Mouse (Mus musculus) layer of hippocampus, adult 18-20 months (tissue): ENCODE measurements around the gene Fat1. TPM values are rescaled to one million over a fixed set of nuclear protein-coding genes. Genes with fewer than 3 reads are reported as not detected.
A peak's percentile ranks its signal among the peaks of the same experiment; 100 is the strongest.

Source experiments
- DNase-seq, 2 experiments: peaks; one replicate each; pipeline ENCODE4 v3.0.0; 2022; ENCODE audit warnings: low spot score in 2 of 2
- total RNA-seq, 2 experiments: library from RNA; stranded (reverse); gene quantifications; 2 replicates each; pipeline ENCODE4 v1.2.3; 2021

The Fat1 gene
- total RNA-seq, 2 experiments from 2014 or later: 19.5 to 23.1 TPM

GRCm38 (mm10) chr8:44961492-44961891 lies 26.2 kb downstream of the Fat1 start:
- no peak for DNase-seq

- no peak for DNase-seq
These were observed 27.5 kb downstream of the Fat1 start for GRCm38 (mm10) chr8:44962572-44963231.

- peak in 1 of 2 experiments; percentile 39 for DNase-seq
These were observed 32.3 kb downstream of the Fat1 start for GRCm38 (mm10) chr8:44967521-44968039.

DNA sequence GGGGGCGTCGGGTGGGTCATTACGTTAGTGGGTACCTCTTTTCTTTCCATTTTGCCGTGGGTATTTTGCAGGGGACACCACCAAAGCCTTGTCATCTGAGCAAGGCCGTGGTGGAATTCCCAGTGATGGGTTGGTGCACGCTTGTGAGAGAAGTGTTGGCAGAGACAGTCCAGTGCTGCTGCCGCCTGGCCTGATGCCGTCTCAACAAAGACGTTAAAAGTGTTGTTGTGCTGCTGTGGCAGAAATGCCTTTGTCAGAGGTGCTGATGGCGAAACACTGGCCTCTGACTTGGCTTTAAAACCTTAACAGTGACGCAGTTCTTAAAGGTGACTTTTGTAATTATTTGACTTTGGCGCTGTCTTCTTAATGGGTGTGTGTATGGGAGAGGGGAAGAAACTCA lies 34.8 kb downstream of the Fat1 start:
- no peak for DNase-seq

DNA sequence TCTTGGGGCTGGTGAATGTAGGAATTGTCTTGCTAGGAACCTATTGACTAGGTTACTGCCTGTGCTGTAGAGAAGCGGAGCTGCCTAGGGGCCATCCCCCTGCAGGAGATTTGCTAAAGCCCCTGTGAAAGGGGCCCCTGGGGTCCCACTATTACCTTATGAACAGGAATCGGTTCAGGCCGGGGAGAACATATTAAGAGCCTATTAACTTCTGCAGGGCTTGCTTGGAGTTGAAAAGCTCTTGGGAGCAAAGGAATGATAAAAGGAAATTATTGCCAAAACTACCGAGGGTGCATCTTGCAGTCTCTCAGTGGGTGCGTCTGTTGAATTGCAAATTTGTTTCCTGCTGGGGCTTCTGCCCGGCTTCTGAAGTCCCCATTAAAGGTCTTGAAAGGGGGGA lies 36.1 kb downstream of the Fat1 start:
- no peak for DNase-seq

DNA sequence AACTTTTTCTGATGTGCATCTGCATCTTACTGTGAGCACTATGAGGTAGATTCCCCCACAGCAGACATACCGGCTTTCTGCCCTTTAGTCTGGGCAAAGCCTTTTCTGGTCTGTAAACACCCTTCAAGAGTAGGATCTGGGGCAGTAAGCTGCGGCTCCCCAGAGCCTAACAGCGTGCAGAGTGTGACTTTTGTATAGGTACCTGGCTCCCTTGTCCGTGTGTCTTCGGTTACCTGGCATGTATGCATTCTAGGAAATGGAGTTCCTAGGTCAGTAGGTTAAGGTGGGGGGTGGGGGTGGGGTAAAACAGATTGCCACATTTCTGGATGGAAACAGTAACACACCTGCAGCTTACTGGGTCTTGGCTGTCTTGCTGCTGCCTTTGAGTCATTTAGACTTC lies 36.7 kb downstream of the Fat1 start:
- no peak for DNase-seq

DNA sequence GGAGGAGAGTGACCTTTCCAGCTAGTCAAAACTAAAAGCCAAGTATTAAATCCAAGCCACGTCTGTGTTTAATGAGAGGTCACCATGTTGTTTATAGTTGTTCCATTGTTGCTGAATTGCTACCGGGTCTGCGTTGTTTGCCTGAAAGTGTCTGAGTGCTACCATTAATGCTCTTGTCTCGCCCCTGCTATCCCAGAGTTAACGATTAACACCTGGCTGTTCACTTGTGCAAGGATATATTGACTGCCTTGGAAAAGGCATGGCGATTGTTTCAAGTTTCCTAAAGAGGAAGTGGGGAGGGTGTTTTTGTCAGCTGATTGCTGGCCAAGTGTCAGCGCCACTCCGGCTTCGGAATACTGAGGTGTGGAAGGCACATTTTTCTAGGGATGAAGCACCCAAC lies 39.9 kb downstream of the Fat1 start:
- DNase-seq: no peak

DNA sequence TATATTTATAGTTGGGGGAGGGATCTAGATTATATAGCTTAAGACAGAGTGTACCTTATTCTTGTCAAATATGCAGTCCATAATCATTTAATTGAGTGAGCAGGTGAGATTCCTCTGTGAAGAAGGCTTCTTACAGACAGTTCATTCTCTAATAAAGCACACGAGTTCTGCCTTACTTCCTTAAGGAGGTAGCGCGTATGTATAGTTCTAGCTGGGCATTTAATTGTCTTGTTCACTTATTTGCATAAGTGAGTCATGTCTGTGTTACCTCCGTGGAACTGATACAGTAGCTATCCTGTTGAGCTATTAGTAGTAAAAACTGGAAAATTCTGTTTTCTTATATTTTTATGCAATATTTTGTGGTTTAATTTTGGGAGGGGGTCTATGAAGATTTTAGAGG lies 40.4 kb downstream of the Fat1 start:
- DNase-seq: no peak

DNA sequence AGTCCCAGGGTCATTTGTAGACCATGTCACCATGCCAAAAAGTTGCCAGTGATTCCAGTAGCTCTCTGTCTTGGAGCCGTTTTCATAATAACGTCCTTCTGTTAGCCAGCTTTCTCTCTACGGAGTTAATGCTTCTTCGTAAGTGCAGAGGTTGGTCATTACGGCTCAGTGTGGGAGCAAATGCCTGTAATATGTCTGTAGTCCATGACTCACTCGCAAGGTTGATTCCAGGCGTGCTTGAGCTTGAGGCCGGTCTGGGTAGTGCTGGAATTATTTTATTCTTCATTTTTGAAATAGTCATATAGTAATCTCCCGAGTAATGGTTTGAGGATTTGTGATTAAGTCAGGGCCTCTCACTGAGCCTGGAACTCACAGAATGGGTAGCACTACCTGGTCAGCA lies 43.4 kb downstream of the Fat1 start:
- DNase-seq: no peak

DNA sequence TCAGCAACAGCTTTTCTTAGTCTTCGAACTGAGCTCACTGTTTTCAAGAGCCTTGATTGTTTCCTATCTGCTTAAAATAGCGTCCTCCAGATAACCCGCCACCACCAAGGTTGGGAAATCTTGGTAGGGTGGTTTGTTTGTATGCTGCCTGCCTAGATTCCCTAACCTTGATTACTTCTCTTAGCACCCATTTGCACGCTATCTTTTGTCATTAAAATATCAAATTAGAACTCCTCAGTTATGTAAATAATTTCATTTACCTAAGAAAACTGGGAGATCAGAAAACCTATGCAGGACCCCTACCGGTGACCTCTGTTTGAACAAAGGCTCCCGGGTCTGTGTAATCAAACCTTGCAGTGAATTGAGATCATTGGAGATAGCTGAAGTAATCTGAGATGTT lies 44.0 kb downstream of the Fat1 start:
- no peak for DNase-seq

DNA sequence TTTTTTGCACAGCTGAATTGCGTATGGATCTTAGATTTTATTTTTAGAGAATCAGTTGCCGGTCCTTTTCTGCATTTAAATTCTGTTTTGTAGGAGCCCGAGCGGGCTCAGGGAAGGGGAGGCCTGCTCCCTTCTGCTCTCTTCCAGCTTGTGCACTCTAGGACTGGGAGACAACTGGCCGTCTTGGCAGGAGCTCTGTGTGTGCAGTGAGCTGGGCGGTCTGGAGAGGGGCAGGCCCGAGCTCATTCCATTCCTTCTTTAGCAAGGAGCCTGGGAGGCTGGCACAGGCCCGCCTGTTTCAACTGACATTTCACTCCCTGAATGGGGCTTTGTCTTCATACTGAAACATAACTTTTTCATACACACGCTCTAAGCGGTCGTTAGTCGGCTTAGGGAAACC lies 44.8 kb downstream of the Fat1 start:
- peak in 1 of 2 experiments; percentile 53 for DNase-seq

GRCm38 (mm10) chr8:44985326-44986288 lies 50.4 kb downstream of the Fat1 start:
- peak in 1 of 2 experiments; percentile 71 for DNase-seq

- DNase-seq: no peak
These were observed 56.6 kb downstream of the Fat1 start for GRCm38 (mm10) chr8:44991700-44992487.

GRCm38 (mm10) chr8:44992664-44993063 lies 57.4 kb downstream of the Fat1 start:
- DNase-seq: no peak

- no peak for DNase-seq
These were observed 58.1 kb downstream of the Fat1 start for GRCm38 (mm10) chr8:44993376-44993775.

- DNase-seq: no peak
These were observed 61.2 kb downstream of the Fat1 start for GRCm38 (mm10) chr8:44996493-44996892.

DNA sequence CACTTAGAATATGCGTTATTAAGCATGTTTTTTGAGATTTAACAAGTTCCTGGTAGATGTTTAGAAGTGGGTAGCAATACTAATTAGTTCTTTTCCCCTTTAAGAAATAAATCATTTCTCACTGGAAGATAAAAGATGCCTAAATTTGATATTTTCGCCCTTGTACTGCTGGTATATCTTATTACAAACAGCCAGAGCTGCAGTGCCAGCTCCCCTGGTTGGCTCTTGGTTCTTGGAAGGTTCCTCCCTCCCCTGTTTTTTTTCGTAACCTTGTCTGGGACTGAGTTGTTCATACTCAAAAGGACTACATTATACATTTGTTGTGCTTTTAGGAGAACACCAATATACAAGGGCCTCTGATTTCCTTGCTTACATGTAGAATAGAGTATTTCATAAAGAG lies 62.1 kb downstream of the Fat1 start:
- DNase-seq: no peak

GRCm38 (mm10) chr8:44997829-44998228 lies 62.6 kb downstream of the Fat1 start:
- DNase-seq: no peak

DNA sequence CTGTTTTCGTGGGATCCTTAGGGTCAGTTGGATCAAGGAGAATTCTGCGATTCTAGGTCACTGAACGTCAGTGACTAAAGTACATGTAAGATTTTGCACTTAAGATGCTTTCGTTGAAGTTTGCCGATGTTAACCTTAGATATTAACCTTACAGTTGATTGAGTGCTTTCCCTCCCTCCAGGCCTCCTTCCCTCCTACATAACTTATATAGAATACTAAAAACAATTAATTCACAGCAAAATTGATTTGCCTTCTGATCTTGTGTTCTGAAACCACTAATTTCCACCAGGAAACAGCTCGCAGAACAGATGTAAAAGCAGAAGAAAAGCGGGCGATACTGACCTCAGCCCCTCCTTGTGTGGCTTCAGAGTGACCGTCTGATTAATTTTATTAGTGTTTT lies 63.0 kb downstream of the Fat1 start:
- no peak for DNase-seq

DNA sequence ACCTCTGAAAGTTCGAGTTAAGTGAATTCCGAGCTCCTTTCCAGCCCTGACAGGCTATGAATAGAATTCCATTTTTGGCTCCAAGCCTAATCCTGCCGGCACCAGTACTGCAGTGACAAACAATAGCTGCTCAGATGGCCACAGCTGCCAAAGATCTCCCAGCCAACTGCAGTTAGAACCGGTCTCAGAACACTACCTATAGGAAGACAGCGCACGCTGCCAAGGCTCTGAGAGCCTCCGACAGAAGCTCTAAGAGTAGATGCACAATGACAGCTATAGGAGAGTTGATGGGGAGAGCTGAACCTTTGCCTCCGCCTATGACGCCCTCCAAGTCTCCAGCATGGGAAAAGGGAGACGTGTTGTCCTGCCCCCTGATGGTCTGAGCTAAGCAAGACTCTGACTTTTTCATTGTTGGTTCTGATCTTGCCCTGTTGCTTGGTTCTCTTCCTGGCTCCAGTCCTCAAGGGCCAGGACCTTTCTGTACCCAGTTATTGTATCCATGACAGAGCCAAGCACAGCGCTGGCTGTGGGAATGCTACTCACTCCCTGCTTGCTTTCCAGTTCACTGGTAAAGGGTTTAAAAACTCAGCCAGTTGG lies 63.5 kb downstream of the Fat1 start:
- peak; percentile 33 to 63 for DNase-seq

DNA sequence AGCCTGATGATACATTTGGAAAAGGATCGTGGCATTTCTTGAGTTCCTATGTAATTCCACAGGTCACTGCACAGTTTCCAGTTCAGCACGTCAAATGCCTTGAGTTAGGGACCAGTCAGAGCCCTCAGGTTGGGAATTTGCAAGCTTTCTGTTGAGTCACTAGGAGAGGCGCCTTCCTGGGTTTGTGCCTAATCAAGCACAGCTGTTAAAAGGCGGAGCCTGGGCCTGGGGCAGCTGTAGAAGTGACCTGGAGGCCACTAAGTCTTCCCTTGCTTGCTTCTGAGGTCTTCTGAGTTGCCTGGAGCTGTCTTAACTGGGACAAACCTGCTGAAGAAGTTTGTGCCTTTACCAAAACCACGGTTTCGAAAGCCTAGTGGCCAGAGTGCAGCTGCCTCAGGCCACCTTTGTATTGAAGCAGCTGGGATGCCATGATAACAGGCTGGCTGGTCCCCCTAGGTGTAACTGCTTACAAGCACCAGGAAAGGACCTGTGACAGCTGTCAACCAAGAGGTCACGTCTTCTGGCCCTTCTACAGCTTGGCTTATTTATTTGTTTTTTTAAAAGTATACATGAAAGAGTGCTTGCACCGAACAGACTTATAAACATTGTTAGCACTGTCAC lies 66.4 kb downstream of the Fat1 start:
- no peak for DNase-seq
